Mouse (Mus musculus): ENCODE data around the gene Grk6. TPM values are rescaled to one million over a fixed set of nuclear protein-coding genes. Genes with fewer than 3 reads are reported as not detected.
A peak's percentile ranks its signal among the peaks of the same experiment; 100 is the strongest.

Grk6 gene
- polyA plus RNA-seq, 1 experiment: 75.3 TPM

GRCm38 (mm10) chr13:55471819-55472131 is 26.9 kb downstream of the Grk6 start:
- peaks cover 15% of the 10 kb centered on the region for H3K4me1 ChIP-seq (ENCODE audit: control insufficient read depth, insufficient read depth, low read length)
- no peak for TF ChIP-seq POLR2A (IDR thresholded peaks at IDR 0.05; ENCODE audit: extremely low read depth, insufficient read depth, low read length)
- TF ChIP-seq CTCF (IDR thresholded peaks at IDR 0.05; ENCODE audit: extremely low read depth, insufficient read depth, low read length): no peak
- peak overlapping the region; percentile 48 for H3K4me3 ChIP-seq (ENCODE audit: insufficient read depth, low read length)
- peak overlapping the region; percentile 91 for H3K27ac ChIP-seq (ENCODE audit: insufficient read depth, low read length)

- Histone ChIP-seq H3K27ac (ENCODE audit: insufficient read depth, low read length) (peak overlapping the region; percentile 91), H3K4me3 (ENCODE audit: insufficient read depth, low read length) (peak overlapping the region; percentile 48), H3K4me1 (ENCODE audit: control insufficient read depth, insufficient read depth, low read length) (peaks cover 13% of the 10 kb centered on the region)
- TF ChIP-seq POLR2A (IDR thresholded peaks at IDR 0.05; ENCODE audit: extremely low read depth, insufficient read depth, low read length) (peak; percentile 30; the same call in 1 of the 2 replicates), CTCF (IDR thresholded peaks at IDR 0.05; ENCODE audit: extremely low read depth, insufficient read depth, low read length) (no peak)
These were observed 27.5 kb downstream of the Grk6 start for GRCm38 (mm10) chr13:55472132-55473022.

GRCm38 (mm10) chr13:55473076-55473831 is 28.4 kb downstream of the Grk6 start:
- Histone ChIP-seq H3K4me1 (ENCODE audit: control insufficient read depth, insufficient read depth, low read length) (peaks cover 10% of the 10 kb centered on the region), H3K4me3 (ENCODE audit: insufficient read depth, low read length) (peak overlapping the region; percentile 48), H3K27ac (ENCODE audit: insufficient read depth, low read length) (no peak overlapping the region)
- TF ChIP-seq CTCF (IDR thresholded peaks at IDR 0.05; ENCODE audit: extremely low read depth, insufficient read depth, low read length): no peak
- TF ChIP-seq POLR2A (IDR thresholded peaks at IDR 0.05; ENCODE audit: extremely low read depth, insufficient read depth, low read length): peak; percentile 13; the same call in 1 of the 2 replicates

- TF ChIP-seq CTCF (IDR thresholded peaks at IDR 0.05; ENCODE audit: extremely low read depth, insufficient read depth, low read length) (no peak), POLR2A (IDR thresholded peaks at IDR 0.05; ENCODE audit: extremely low read depth, insufficient read depth, low read length) (0 out of 2 replicates have a peak, but pooled peaks have one; percentile 15)
- Histone ChIP-seq H3K27ac (ENCODE audit: insufficient read depth, low read length) (no peak overlapping the region), H3K4me3 (ENCODE audit: insufficient read depth, low read length) (no peak overlapping the region), H3K4me1 (ENCODE audit: control insufficient read depth, insufficient read depth, low read length) (peaks cover 10% of the 10 kb centered on the region)
These were observed 29.1 kb downstream of the Grk6 start for GRCm38 (mm10) chr13:55473961-55474360.

GRCm38 (mm10) chr13:55474621-55475069 is 29.8 kb downstream of the Grk6 start:
- Histone ChIP-seq H3K4me3 (ENCODE audit: insufficient read depth, low read length) (no peak overlapping the region), H3K4me1 (ENCODE audit: control insufficient read depth, insufficient read depth, low read length) (peaks cover 7% of the 10 kb centered on the region), H3K27ac (ENCODE audit: insufficient read depth, low read length) (0 out of 2 replicates have a peak overlapping the region, but pooled peaks have one; percentile 15)
- TF ChIP-seq POLR2A (IDR thresholded peaks at IDR 0.05; ENCODE audit: extremely low read depth, insufficient read depth, low read length) (0 out of 2 replicates have a peak, but pooled peaks have one; percentile 10), CTCF (IDR thresholded peaks at IDR 0.05; ENCODE audit: extremely low read depth, insufficient read depth, low read length) (no peak)

- no peak overlapping the region for H3K4me3 ChIP-seq (ENCODE audit: insufficient read depth, low read length)
- no peak overlapping the region for H3K27ac ChIP-seq (ENCODE audit: insufficient read depth, low read length)
- no peak for TF ChIP-seq POLR2A (IDR thresholded peaks at IDR 0.05; ENCODE audit: extremely low read depth, insufficient read depth, low read length)
- no peak for TF ChIP-seq CTCF (IDR thresholded peaks at IDR 0.05; ENCODE audit: extremely low read depth, insufficient read depth, low read length)
- peaks cover 6% of the 10 kb centered on the region; the same call in 1 of the 2 replicates for H3K4me1 ChIP-seq (ENCODE audit: control insufficient read depth, insufficient read depth, low read length)
These were observed 30.9 kb downstream of the Grk6 start for GRCm38 (mm10) chr13:55475750-55476149.

GRCm38 (mm10) chr13:55476256-55476655 is 31.4 kb downstream of the Grk6 start:
- Histone ChIP-seq H3K27ac (ENCODE audit: insufficient read depth, low read length) (no peak overlapping the region; the same call in 1 of the 2 replicates), H3K4me3 (ENCODE audit: insufficient read depth, low read length) (no peak overlapping the region), H3K4me1 (ENCODE audit: control insufficient read depth, insufficient read depth, low read length) (peaks cover 6% of the 10 kb centered on the region; the same call in 1 of the 2 replicates)
- no peak for TF ChIP-seq CTCF (IDR thresholded peaks at IDR 0.05; ENCODE audit: extremely low read depth, insufficient read depth, low read length)
- no peak for TF ChIP-seq POLR2A (IDR thresholded peaks at IDR 0.05; ENCODE audit: extremely low read depth, insufficient read depth, low read length)

- no peak overlapping the region for H3K27ac ChIP-seq (ENCODE audit: insufficient read depth, low read length)
- TF ChIP-seq CTCF (IDR thresholded peaks at IDR 0.05; ENCODE audit: extremely low read depth, insufficient read depth, low read length): no peak
- TF ChIP-seq POLR2A (IDR thresholded peaks at IDR 0.05; ENCODE audit: extremely low read depth, insufficient read depth, low read length): no peak
These were observed 32.6 kb downstream of the Grk6 start for GRCm38 (mm10) chr13:55477492-55477891.

GRCm38 (mm10) chr13:55478036-55478435 is 33.2 kb downstream of the Grk6 start:
- no peak overlapping the region for H3K27ac ChIP-seq (ENCODE audit: insufficient read depth, low read length)

More at GRCm38 (mm10) chr13:55477492-55477891, 32.6 kb downstream of the Grk6 start:
- no peak overlapping the region for H3K4me3 ChIP-seq (ENCODE audit: insufficient read depth, low read length)
- H3K4me1 ChIP-seq (ENCODE audit: control insufficient read depth, insufficient read depth, low read length): peaks cover 6% of the 10 kb centered on the region; the same call in 1 of the 2 replicates

More at GRCm38 (mm10) chr13:55478036-55478435, 33.2 kb downstream of the Grk6 start:
- Histone ChIP-seq H3K4me3 (ENCODE audit: insufficient read depth, low read length) (no peak overlapping the region), H3K4me1 (ENCODE audit: control insufficient read depth, insufficient read depth, low read length) (peaks cover 6% of the 10 kb centered on the region; the same call in 1 of the 2 replicates)
- TF ChIP-seq CTCF (IDR thresholded peaks at IDR 0.05; ENCODE audit: extremely low read depth, insufficient read depth, low read length): peak; percentile 63
- no peak for TF ChIP-seq POLR2A (IDR thresholded peaks at IDR 0.05; ENCODE audit: extremely low read depth, insufficient read depth, low read length)

All from cortical plate, adult 2 months (tissue).